Mouse (Mus musculus) lung, postnatal 25 days (tissue): Measurements from ENCODE around the gene Plppr3.

Source experiments
- DNase-seq: peaks from one replicate; pipeline ENCODE4 v3.0.0; 2022; ENCODE audit warnings: low spot score

The Plppr3 gene

GRCm38 (mm10) chr10:79874290-79874862 lies at the start of gene Plppr3, which contains the start of gene Prtn3:
TSS of gene Plppr3 (minus strand) at chr10:79874634.
TSS of gene Prtn3 (plus strand) at chr10:79874476.
- no peak for DNase-seq

- no peak for DNase-seq
Measured at GRCm38 (mm10) chr10:79921572-79921971, 47.1 kb upstream of the Plppr3 start.

GRCm38 (mm10) chr10:79920958-79921535 lies 46.6 kb upstream of the Plppr3 start, which contains the start of gene R3hdm4:
TSS of gene R3hdm4 (minus strand) at chr10:79921208.
- DNase-seq: no peak

GRCm38 (mm10) chr10:79920056-79920890 lies 45.8 kb upstream of the Plppr3 start:
- no peak for DNase-seq

- no peak for DNase-seq
Measured at GRCm38 (mm10) chr10:79919251-79919849, 44.9 kb upstream of the Plppr3 start.

- no peak for DNase-seq
Measured at GRCm38 (mm10) chr10:79918231-79919078, 44.0 kb upstream of the Plppr3 start.

GRCm38 (mm10) chr10:79917532-79918100 lies 43.2 kb upstream of the Plppr3 start:
- DNase-seq: no peak

GRCm38 (mm10) chr10:79916808-79917531 lies 42.5 kb upstream of the Plppr3 start, which contains the start of gene Kiss1r:
TSS of gene Kiss1r (plus strand) at chr10:79916971.
- peak; percentile 90 for DNase-seq

- DNase-seq: no peak
Measured at GRCm38 (mm10) chr10:79916081-79916480, 41.6 kb upstream of the Plppr3 start.

- peak; percentile 71 for DNase-seq
Measured at GRCm38 (mm10) chr10:79914948-79915596, 40.6 kb upstream of the Plppr3 start.

- DNase-seq: no peak
Measured at GRCm38 (mm10) chr10:79914131-79914947, 39.9 kb upstream of the Plppr3 start.

GRCm38 (mm10) chr10:79912412-79912811 lies 38.0 kb upstream of the Plppr3 start:
- DNase-seq: no peak

GRCm38 (mm10) chr10:79910556-79910955 lies 36.1 kb upstream of the Plppr3 start, which contains the start of gene Gm26602:
TSS of gene Gm26602 (plus strand) at chr10:79910856.
- no peak for DNase-seq

- DNase-seq: no peak
Measured at GRCm38 (mm10) chr10:79909092-79909922, 34.9 kb upstream of the Plppr3 start.

GRCm38 (mm10) chr10:79908167-79909091 lies 34.0 kb upstream of the Plppr3 start, which contains the start of gene Med16:
TSS of gene Med16 (minus strand) at chr10:79908923.
- peak; percentile 97 for DNase-seq

- DNase-seq: no peak
Measured at GRCm38 (mm10) chr10:79907415-79907814, 33.0 kb upstream of the Plppr3 start.

- no peak for DNase-seq
Measured at GRCm38 (mm10) chr10:79906712-79907111, 32.3 kb upstream of the Plppr3 start.
